In genomic region chrX:163957803-163958466, GRCm38 (mm10) we compare ENCODE assay signal across 1 mouse cellular context.
TF ChIP-seq lines count a peak whose summit lies in the region.

No protein-coding gene starts in this region.

TF ChIP-seq in MEL, 35 proteins besides CTCF, POLR2A, EP300 and RAD21 (continued from another document):
- TF ChIP-seq ELF1 (IDR thresholded peaks at IDR 0.05; ENCODE audit: low read depth, low read length) = no peak
